Mouse (Mus musculus): ENCODE results near the gene Zfp526. TPM values are rescaled to one million over a fixed set of nuclear protein-coding genes. Genes with fewer than 3 reads are reported as not detected.

Zfp526 gene
- polyA plus RNA-seq, 1 experiment from 2014 or later: 3.1 TPM

- Histone ChIP-seq H3K4me3 (replicated peaks) (no peak overlapping the region), H3K36me3 (peaks cover 19% of the 10 kb centered on the region), H3K27ac (no peak overlapping the region), H3K9ac (no peak overlapping the region), H3K9me3 (no peaks in the 10 kb centered on the region), H3K4me1 (peaks cover 55% of the 10 kb centered on the region), H3K27me3 (replicated peaks) (no peaks in the 10 kb centered on the region), H3K4me2 (no peak overlapping the region)
- ATAC-seq (ENCODE audit: insufficient read depth, low FRiP score, low read depth): no peak
- 90% methylated on average over 28 of the region's 30 CpGs for WGBS
Measured at GRCm38 (mm10) chr7:25271651-25272444, 50.6 kb downstream of the Zfp526 start.

- Histone ChIP-seq H3K27ac (no peak overlapping the region), H3K9me3 (no peaks in the 10 kb centered on the region), H3K4me2 (no peak overlapping the region), H3K27me3 (replicated peaks) (no peaks in the 10 kb centered on the region), H3K36me3 (peaks cover 19% of the 10 kb centered on the region), H3K4me3 (replicated peaks) (no peak overlapping the region), H3K4me1 (peaks cover 56% of the 10 kb centered on the region), H3K9ac (no peak overlapping the region)
- no peak for ATAC-seq (ENCODE audit: insufficient read depth, low FRiP score, low read depth)
- 85% methylated on average over 38 of the region's 38 CpGs for WGBS
Measured at GRCm38 (mm10) chr7:25272445-25273258, 51.4 kb downstream of the Zfp526 start.

GRCm38 (mm10) chr7:25273259-25274241, 52.3 kb downstream of the Zfp526 start:
- Histone ChIP-seq H3K4me1 (peaks cover 59% of the 10 kb centered on the region), H3K36me3 (peaks cover 19% of the 10 kb centered on the region), H3K27me3 (replicated peaks) (no peaks in the 10 kb centered on the region), H3K9ac (no peak overlapping the region), H3K27ac (no peak overlapping the region; the same call in 1 of the 2 replicates), H3K9me3 (no peaks in the 10 kb centered on the region), H3K4me3 (replicated peaks) (no peak overlapping the region), H3K4me2 (no peak overlapping the region)
- peak; percentile 44; the same call in 1 of the 2 replicates for ATAC-seq (ENCODE audit: insufficient read depth, low FRiP score, low read depth)
- WGBS: 83% methylated on average over 22 of the region's 22 CpGs

GRCm38 (mm10) chr7:25274571-25274970, 53.3 kb downstream of the Zfp526 start:
- 31% methylated on average over 5 of the region's 5 CpGs for WGBS
- H3K36me3 ChIP-seq: peaks cover 19% of the 10 kb centered on the region
- 0 out of 2 replicates have a peak overlapping the region, but pooled peaks have one; percentile 1 for H3K9ac ChIP-seq
- H3K4me2 ChIP-seq: no peak overlapping the region
- no peak overlapping the region for H3K4me3 ChIP-seq (replicated peaks)
- no peaks in the 10 kb centered on the region for H3K27me3 ChIP-seq (replicated peaks)
- ATAC-seq (ENCODE audit: insufficient read depth, low FRiP score, low read depth): no peak
- peaks cover 50% of the 10 kb centered on the region for H3K4me1 ChIP-seq
- peak overlapping the region; percentile 100; the same call in 1 of the 2 replicates for H3K27ac ChIP-seq
- no peaks in the 10 kb centered on the region for H3K9me3 ChIP-seq

GRCm38 (mm10) chr7:25274996-25275395, 53.8 kb downstream of the Zfp526 start:
- Histone ChIP-seq H3K9ac (0 out of 2 replicates have a peak overlapping the region, but pooled peaks have one; percentile 1), H3K27ac (peak overlapping the region; percentile 100), H3K4me2 (no peak overlapping the region), H3K9me3 (no peaks in the 10 kb centered on the region), H3K36me3 (peaks cover 19% of the 10 kb centered on the region), H3K27me3 (replicated peaks) (no peaks in the 10 kb centered on the region), H3K4me3 (replicated peaks) (no peak overlapping the region), H3K4me1 (peaks cover 49% of the 10 kb centered on the region)
- WGBS: 80% methylated on average over 3 of the region's 3 CpGs
- no peak for ATAC-seq (ENCODE audit: insufficient read depth, low FRiP score, low read depth)

- H3K4me3 ChIP-seq (replicated peaks): no peak overlapping the region
- ATAC-seq (ENCODE audit: insufficient read depth, low FRiP score, low read depth): no peak
- H3K36me3 ChIP-seq: peaks cover 19% of the 10 kb centered on the region
- H3K27ac ChIP-seq: peak overlapping the region; percentile 100
- H3K9me3 ChIP-seq: no peaks in the 10 kb centered on the region
- peak overlapping the region; percentile 34; the same call in 1 of the 2 replicates for H3K9ac ChIP-seq
- WGBS: 47% methylated on average over 9 of the region's 9 CpGs
- H3K4me2 ChIP-seq: no peak overlapping the region
- H3K27me3 ChIP-seq (replicated peaks): no peaks in the 10 kb centered on the region
- peaks cover 51% of the 10 kb centered on the region for H3K4me1 ChIP-seq
Measured at GRCm38 (mm10) chr7:25275555-25276298, 54.5 kb downstream of the Zfp526 start.

Small RNA genes within 50 kb of the gene (microRNA-seq; reads per million reads assigned to microRNA genes)
- gene Mir7048: not detected

Other genes starting within 250 kb of the Zfp526 start
- gene Rabac1, start 248.7 kb upstream of the Zfp526 start, polyA plus RNA-seq (2015; fragmentation: Nextera tagmentation; extraction: Ambion mirVana): 172 and 217 TPM in 2 replicates
- 3.6 and 4.3 TPM in 2 replicates for gene Atp1a3, start 215.5 kb upstream of the Zfp526 start, polyA plus RNA-seq (2015; fragmentation: Nextera tagmentation; extraction: Ambion mirVana)
- gene Grik5, start 149.1 kb upstream of the Zfp526 start, polyA plus RNA-seq (2015; fragmentation: Nextera tagmentation; extraction: Ambion mirVana): 5.4 and 6.3 TPM in 2 replicates
- gene Zfp574, start 148.9 kb upstream of the Zfp526 start, polyA plus RNA-seq (2015; fragmentation: Nextera tagmentation; extraction: Ambion mirVana): 26.7 and 27.3 TPM in 2 replicates
- gene Pou2f2, start 41.7 kb upstream of the Zfp526 start, polyA plus RNA-seq (2015; fragmentation: Nextera tagmentation; extraction: Ambion mirVana): 1.4 and 1.6 TPM in 2 replicates
- 15.1 and 15.2 TPM in 2 replicates for gene Dedd2, start 810 bp upstream of the Zfp526 start, polyA plus RNA-seq (2015; fragmentation: Nextera tagmentation; extraction: Ambion mirVana)
- 9.4 and 10.5 TPM in 2 replicates for gene Gsk3a, start 16.4 kb downstream of the Zfp526 start, polyA plus RNA-seq (2015; fragmentation: Nextera tagmentation; extraction: Ambion mirVana)
- 13.0 and 17.6 TPM in 2 replicates for gene Erf, start 29.3 kb downstream of the Zfp526 start, polyA plus RNA-seq (2015; fragmentation: Nextera tagmentation; extraction: Ambion mirVana)
- 33.8 and 36.4 TPM in 2 replicates for gene Cic, start 46.3 kb downstream of the Zfp526 start, polyA plus RNA-seq (2015; fragmentation: Nextera tagmentation; extraction: Ambion mirVana)
- gene Pafah1b3, start 76.6 kb downstream of the Zfp526 start, polyA plus RNA-seq (2015; fragmentation: Nextera tagmentation; extraction: Ambion mirVana): 201 and 215 TPM in 2 replicates
- 0.41 and 0.49 TPM in 2 replicates for gene Prr19, start 80.0 kb downstream of the Zfp526 start, polyA plus RNA-seq (2015; fragmentation: Nextera tagmentation; extraction: Ambion mirVana)
- 1.4 and 1.6 TPM in 2 replicates for gene Tmem145, start 84.7 kb downstream of the Zfp526 start, polyA plus RNA-seq (2015; fragmentation: Nextera tagmentation; extraction: Ambion mirVana)
- gene Megf8, start 95.7 kb downstream of the Zfp526 start, polyA plus RNA-seq (2015; fragmentation: Nextera tagmentation; extraction: Ambion mirVana): 10.3 and 10.9 TPM in 2 replicates
- gene Cnfn, start 148.3 kb downstream of the Zfp526 start, polyA plus RNA-seq (2015; fragmentation: Nextera tagmentation; extraction: Ambion mirVana): 107 and 419 TPM in 2 replicates
- gene Lipe, start 177.3 kb downstream of the Zfp526 start, polyA plus RNA-seq (2015; fragmentation: Nextera tagmentation; extraction: Ambion mirVana): 8.3 and 8.4 TPM in 2 replicates
- 0.36 and 0.42 TPM in 2 replicates for gene Cxcl17, start 191.5 kb downstream of the Zfp526 start, polyA plus RNA-seq (2015; fragmentation: Nextera tagmentation; extraction: Ambion mirVana)